Mouse (Mus musculus) ES-E14 (cell line): Measurements from ENCODE around the gene Zfand3. TPM values are rescaled to one million over a fixed set of nuclear protein-coding genes. Genes with fewer than 3 reads are reported as not detected.

Experiments used
- DNase-seq: peaks from one replicate; pipeline ENCODE4 v3.0.0-alpha.2; 2013; ENCODE audit warnings: low read depth, low spot score
- H3K27ac ChIP-seq: 2 replicates; pipeline ENCODE4 v1.5.1; 2012; ENCODE audit warnings: low read depth, mild to moderate bottlenecking, low read length, moderate library complexity, mixed read lengths; ENCODE audit not compliant: poor library complexity, insufficient read depth, severe bottlenecking
- H3K36me3 ChIP-seq: 2 replicates; pipeline ENCODE4 v1.6.1; 2012; ENCODE audit warnings: mild to moderate bottlenecking, low read length, moderate library complexity, mixed read lengths; ENCODE audit not compliant: control insufficient read depth, poor library complexity, insufficient read depth, severe bottlenecking
- H3K4me1 ChIP-seq, 2 experiments: fragments of 150-350 bp in 1 of 2; sonication (generic) in 1 of 2; 2 replicates each; pipeline ENCODE4 v1.6.1; 2012; ENCODE audit warnings: low read length in 2 of 2, mild to moderate bottlenecking in 1 of 2, mixed read lengths in 1 of 2; ENCODE audit not compliant: control insufficient read depth in 2 of 2, insufficient read depth in 2 of 2, poor library complexity in 1 of 2
- H3K4me3 ChIP-seq, 2 experiments: fragments of 150-350 bp in 1 of 2; sonication (generic) in 1 of 2; 2 replicates each; pipeline ENCODE4 v1.5.1; 2012; ENCODE audit warnings: low read length in 2 of 2, low read depth in 1 of 2, mild to moderate bottlenecking in 1 of 2, mixed read lengths in 1 of 2; ENCODE audit not compliant: insufficient read depth in 1 of 2, poor library complexity in 1 of 2, severe bottlenecking in 1 of 2
- H3K9ac ChIP-seq: 2 replicates; pipeline ENCODE4 v1.6.1; 2012; ENCODE audit warnings: low read depth, mild to moderate bottlenecking, low read length, mixed read lengths; ENCODE audit not compliant: poor library complexity, insufficient read depth, severe bottlenecking
- H3K9me3 ChIP-seq: fragments of 150-350 bp; sonication (generic); 2 replicates; pipeline ENCODE4 v1.6.1; 2012; ENCODE audit warnings: low read depth, mild to moderate bottlenecking, low read length; ENCODE audit not compliant: control insufficient read depth, insufficient read depth
- CHD2 ChIP-seq: IDR thresholded peaks from 2 replicates; pipeline ENCODE4 v1.6.1; 2014; ENCODE audit warnings: mild to moderate bottlenecking, low read depth, low read length, inconsistent platforms
- HCFC1 ChIP-seq: IDR thresholded peaks from 2 replicates; pipeline ENCODE4 v1.6.1; 2012; ENCODE audit warnings: low read length, inconsistent platforms, borderline replicate concordance; ENCODE audit not compliant: insufficient read depth
- MAFK ChIP-seq: IDR thresholded peaks from 2 replicates; pipeline ENCODE4 v1.6.1; 2014; ENCODE audit warnings: mild to moderate bottlenecking, low read depth, low read length, inconsistent platforms; ENCODE audit not compliant: insufficient read depth
- ZC3H11A ChIP-seq: IDR thresholded peaks from 2 replicates; pipeline ENCODE4 v1.6.1; 2012; ENCODE audit warnings: low read depth, mild to moderate bottlenecking, inconsistent platforms, low read length, borderline replicate concordance
- ZNF384 ChIP-seq: IDR thresholded peaks from 2 replicates; pipeline ENCODE4 v1.6.1; 2012; ENCODE audit warnings: low read depth, low read length, inconsistent platforms
- in situ Hi-C, 2 experiments: fragments of 600-800 bp; cut with MboI; formaldehyde crosslinking; loops; one replicate each; pipeline ENCODE4 v1.15.1; 2025; ENCODE audit warnings: low sequenced_read_pairs in 2 of 2, inconsistent platforms in 1 of 2; ENCODE audit not compliant: unreplicated experiment in 2 of 2
- total RNA-seq: library from RNA; depleted of rRNA; stranded (reverse); fragments of 300-350 nt; gene quantifications from 2 replicates; pipeline ENCODE4 v1.2.3, GENCODE M21; 2012

The Zfand3 gene
- total RNA-seq, 1 experiment = 43.3 TPM

DNA sequence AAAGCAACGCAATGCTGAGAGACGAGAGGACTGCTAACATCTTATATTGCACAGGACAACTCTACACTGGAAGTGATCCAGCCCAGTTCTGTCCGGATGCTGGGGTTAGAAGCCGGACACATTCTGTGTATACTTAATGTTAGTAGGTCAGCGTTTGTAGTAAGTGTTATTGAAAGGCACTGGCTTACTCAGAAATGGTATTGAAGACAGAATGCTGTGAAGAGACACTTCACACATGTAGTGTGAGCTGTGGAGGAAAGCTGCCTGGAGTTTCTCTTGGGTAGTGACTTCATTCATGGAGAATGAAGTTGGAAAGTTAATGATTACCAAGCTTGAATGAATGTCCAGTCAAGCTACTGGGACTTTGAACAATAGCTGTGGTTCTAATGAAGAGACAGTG lies 132.2 kb downstream of the Zfand3 start:
- H3K4me1 ChIP-seq = peaks cover 0 to 4% of the 10 kb centered on the region in 2 experiments; a peak in 1 of 4 replicates
- no peak overlapping the region for H3K9ac ChIP-seq
- peaks cover 4% of the 10 kb centered on the region for H3K36me3 ChIP-seq
- H3K27ac ChIP-seq = no peak overlapping the region
- DNase-seq = no peak
- in situ Hi-C loops = no loop called here
- no peak overlapping the region for H3K4me3 ChIP-seq
- H3K9me3 ChIP-seq = no peaks in the 10 kb centered on the region
- TF ChIP-seq ZNF384 (no peak), CHD2 (no peak), HCFC1 (no peak), MAFK (no peak), ZC3H11A (no peak)

- in situ Hi-C loops = no loop called here
- TF ChIP-seq MAFK = no peak
- TF ChIP-seq HCFC1 = no peak
- no peak for TF ChIP-seq ZC3H11A
- no peak for TF ChIP-seq CHD2
- TF ChIP-seq ZNF384 = no peak
- peaks cover 0 to 4% of the 10 kb centered on the region in 2 experiments; a peak in 1 of 4 replicates for H3K4me1 ChIP-seq
- no peak overlapping the region for H3K9ac ChIP-seq
- no peak overlapping the region for H3K27ac ChIP-seq
- DNase-seq = no peak
- no peak overlapping the region for H3K4me3 ChIP-seq
- H3K9me3 ChIP-seq = no peaks in the 10 kb centered on the region
- peaks cover 4% of the 10 kb centered on the region for H3K36me3 ChIP-seq
Measured at GRCm38 (mm10) chr17:30137115-30137514, 132.6 kb downstream of the Zfand3 start.

DNA sequence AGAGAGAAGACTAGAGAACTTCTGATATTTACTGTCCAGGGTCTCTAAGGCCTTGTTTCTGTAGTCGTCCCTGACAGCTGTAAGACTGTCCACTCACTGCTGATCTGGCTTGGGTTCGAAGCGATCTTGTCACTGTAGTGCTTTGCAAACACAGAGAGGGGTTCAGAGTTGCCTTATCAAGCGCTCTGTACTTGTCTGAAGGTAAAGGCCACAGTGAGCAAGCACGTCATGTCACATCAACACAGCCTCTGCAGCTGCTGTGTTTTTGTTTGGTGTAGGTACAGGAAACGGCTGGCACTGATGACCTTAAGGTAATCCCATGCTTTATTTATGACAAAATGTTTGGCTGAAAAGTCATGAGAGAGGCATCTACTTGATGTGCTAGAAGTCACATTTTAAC lies 139.6 kb downstream of the Zfand3 start:
- Histone ChIP-seq H3K27ac (no peak overlapping the region), H3K36me3 (no peaks in the 10 kb centered on the region), H3K4me3 (no peak overlapping the region), H3K9ac (no peak overlapping the region), H3K9me3 (no peaks in the 10 kb centered on the region), H3K4me1 (peaks cover 0 to 2% of the 10 kb centered on the region in 2 experiments; a peak in 1 of 4 replicates)
- no peak for TF ChIP-seq MAFK
- no peak for TF ChIP-seq ZNF384
- no peak for TF ChIP-seq ZC3H11A
- TF ChIP-seq HCFC1 = no peak
- no peak for TF ChIP-seq CHD2
- no peak for DNase-seq
- in situ Hi-C loops = no loop called here

GRCm38 (mm10) chr17:30145596-30146149 lies 141.1 kb downstream of the Zfand3 start:
- Histone ChIP-seq H3K9me3 (no peaks in the 10 kb centered on the region), H3K4me3 (no peak overlapping the region), H3K4me1 (peaks cover 0 to 2% of the 10 kb centered on the region in 2 experiments; a peak in 1 of 4 replicates), H3K27ac (no peak overlapping the region), H3K9ac (no peak overlapping the region), H3K36me3 (no peaks in the 10 kb centered on the region)
- in situ Hi-C loops = no loop called here
- TF ChIP-seq HCFC1 (no peak), ZNF384 (no peak), CHD2 (no peak), MAFK (no peak), ZC3H11A (no peak)
- no peak for DNase-seq
